Mouse (Mus musculus): ENCODE results near the gene Clstn3.

GRCm38 (mm10) chr6:124459388-124459787, 5.2 kb downstream of the Clstn3 start:
- no peak for TF ChIP-seq CTCF (IDR thresholded peaks at IDR 0.05; ENCODE audit: low read depth)
- TF ChIP-seq EP300 (optimal IDR thresholded peaks at IDR 0.05), result no peak

All from stomach, postnatal 0 days (tissue).